Mouse (Mus musculus) lung, adult 2 months (tissue): ENCODE data around the gene Smarcd1.

ENCODE experiments used
- CTCF ChIP-seq: fragments of 200-500 bp; IDR thresholded peaks from 2 replicates; pipeline ENCODE4 v1.5.1; 2011; ENCODE audit warnings: mild to moderate bottlenecking, low read length, control low read depth; ENCODE audit not compliant: insufficient read depth
- POLR2A ChIP-seq: fragments of 200-500 bp; IDR thresholded peaks from 2 replicates; pipeline ENCODE4 v1.6.1; 2011; ENCODE audit warnings: low read depth, mild to moderate bottlenecking, control low read depth, low read length, borderline replicate concordance; ENCODE audit errors: extremely low read depth

DNA sequence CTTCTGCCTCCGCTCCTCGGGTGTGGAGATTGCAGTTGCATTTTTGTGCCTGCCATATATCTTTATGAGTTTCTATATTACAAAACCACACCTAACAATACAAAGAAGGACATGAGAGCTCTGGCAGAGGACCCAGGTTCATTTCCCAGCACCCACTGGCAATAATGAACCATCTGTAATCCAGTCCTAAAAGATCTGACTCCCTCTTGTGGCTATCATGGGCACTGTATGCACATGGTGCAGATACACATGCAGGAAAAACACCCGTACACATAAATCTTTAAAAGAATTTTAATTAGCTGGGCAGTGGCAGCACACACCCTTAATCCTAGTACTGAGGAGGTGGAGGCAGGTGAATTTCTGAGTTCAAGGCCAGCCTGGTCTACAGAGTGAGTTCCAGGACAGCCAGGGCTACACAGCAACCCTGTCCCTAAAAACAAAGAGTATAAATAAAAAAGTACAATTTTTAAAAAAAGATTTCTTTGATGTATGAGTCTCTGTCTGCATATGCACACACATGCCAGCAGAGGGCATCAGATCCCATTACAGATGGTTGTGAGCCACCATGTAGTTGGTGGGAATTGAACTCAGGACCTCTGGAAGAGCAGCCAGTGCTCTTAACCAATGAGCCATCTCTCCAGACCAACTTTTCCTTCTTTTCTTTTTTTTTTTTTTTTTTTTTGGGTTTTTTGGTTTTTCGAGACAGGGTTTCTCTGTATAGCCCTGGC is 27.3 kb downstream of the Smarcd1 start:
- no peak for TF ChIP-seq POLR2A
- TF ChIP-seq CTCF: no peak
